Mouse (Mus musculus) embryonic fibroblast, embryonic 13.5 days (primary cell): ENCODE data around the gene Ccdc149.

Source experiments
- CTCF ChIP-seq: IDR thresholded peaks from 2 replicates; pipeline ENCODE4 v1.5.1; 2011; ENCODE audit warnings: mild to moderate bottlenecking, control low read depth, low read length, moderate library complexity, borderline replicate concordance; ENCODE audit not compliant: insufficient read depth
- POLR2A ChIP-seq: IDR thresholded peaks from 2 replicates; pipeline ENCODE4 v1.6.1; 2011; ENCODE audit warnings: low read depth, mild to moderate bottlenecking, control low read depth, low read length, moderate library complexity

GRCm38 (mm10) chr5:52491496-52491895 lies 20.2 kb upstream of the Ccdc149 start:
- TF ChIP-seq CTCF: no peak
- no peak for TF ChIP-seq POLR2A
